Mouse (Mus musculus) retina, embryonic 14.5 days (tissue): ENCODE data around the gene Syt14.
A peak's percentile ranks its signal among the peaks of the same experiment; 100 is the strongest.

ENCODE experiments used
- DNase-seq: peaks from one replicate; pipeline ENCODE4 v3.0.0-alpha.2; 2015; ENCODE audit warnings: low spot score

Gene Syt14

DNA sequence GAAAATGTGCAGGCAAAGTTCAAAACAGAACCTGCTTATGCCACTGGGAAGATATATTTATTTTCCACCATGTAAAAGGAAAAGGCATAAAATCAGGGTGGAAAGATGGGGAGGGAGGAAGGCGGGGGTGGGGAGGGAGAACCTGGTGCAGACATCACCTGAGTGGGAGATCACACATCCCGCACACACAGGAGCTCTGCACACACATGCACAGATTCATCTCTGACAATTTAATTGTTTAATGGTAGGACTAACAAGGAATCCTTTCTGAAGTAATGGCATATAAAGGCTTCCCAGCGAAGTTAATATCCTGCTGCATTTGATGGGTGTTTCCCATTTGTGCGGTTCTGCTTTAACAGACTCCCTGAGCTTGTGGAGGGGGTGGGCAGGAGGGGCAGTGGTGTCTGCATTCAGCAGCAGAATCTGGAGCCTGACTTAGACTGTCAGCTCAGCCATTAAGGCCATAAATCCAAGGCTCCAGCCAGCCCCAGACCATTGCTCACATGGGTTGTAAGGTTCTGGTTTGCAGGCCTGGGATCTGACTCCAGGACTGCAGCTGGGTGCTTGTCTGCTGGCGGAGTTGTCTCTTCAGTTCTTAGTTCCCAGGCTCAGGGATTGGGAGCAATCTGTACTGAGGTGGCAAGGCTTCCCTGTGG is 174.1 kb downstream of the Syt14 start:
- DNase-seq = no peak

DNA sequence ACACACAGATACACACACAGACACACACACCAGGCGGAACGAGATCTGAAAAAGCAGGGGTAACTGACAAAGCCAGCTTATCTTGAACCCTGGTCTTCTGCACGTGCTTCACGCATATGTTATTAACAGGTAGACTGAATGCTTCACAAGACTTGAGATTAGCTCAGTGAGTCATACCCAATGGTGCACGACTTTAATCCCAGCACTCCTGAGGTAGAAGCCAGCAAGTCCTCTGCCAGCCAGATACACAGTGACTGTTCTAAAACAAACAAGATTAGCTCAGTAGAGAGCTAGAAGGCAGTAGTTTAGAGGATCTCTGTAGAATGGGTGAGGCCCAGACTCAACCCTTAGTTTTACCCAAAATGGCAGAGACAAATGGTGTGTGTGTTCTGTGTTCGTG is 175.3 kb downstream of the Syt14 start:
- no peak for DNase-seq

DNA sequence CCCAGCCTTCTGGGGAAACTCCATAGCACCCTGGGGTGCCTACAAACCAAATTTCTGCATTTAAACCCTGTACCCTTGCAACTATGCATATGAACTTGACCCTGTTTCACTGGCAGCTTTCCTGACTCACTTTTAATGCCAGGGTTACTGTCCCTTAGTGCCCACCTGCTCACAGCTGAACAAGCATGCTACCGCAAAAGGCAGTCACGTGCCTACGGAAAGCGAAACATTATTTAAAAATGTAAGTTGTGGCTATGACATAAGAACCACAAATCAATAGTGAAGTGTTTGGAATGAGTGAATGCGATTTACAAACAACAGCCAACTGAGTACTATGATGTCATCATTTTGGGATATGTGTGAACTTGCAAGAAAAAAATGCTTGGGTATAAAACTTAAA is 178.0 kb downstream of the Syt14 start:
- no peak for DNase-seq

DNA sequence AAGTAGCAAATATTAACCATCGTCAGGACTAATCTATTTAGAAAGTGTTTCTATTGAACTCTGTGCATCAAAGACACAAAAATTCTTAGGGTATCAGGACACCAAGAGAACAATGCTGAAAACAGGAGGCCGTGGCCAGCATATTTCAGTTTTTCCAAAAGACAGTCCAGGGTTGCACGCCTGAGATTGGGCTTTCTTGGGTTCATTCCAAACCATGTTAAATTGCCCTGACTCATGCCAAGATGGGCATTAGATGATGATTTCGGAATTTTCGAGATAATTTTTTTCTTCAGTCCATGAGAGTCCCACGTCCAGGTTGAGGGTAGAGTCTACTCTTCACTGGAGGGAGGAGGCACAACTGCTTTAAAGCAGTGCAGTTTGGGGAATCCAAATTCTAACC is 178.6 kb downstream of the Syt14 start:
- no peak for DNase-seq

DNA sequence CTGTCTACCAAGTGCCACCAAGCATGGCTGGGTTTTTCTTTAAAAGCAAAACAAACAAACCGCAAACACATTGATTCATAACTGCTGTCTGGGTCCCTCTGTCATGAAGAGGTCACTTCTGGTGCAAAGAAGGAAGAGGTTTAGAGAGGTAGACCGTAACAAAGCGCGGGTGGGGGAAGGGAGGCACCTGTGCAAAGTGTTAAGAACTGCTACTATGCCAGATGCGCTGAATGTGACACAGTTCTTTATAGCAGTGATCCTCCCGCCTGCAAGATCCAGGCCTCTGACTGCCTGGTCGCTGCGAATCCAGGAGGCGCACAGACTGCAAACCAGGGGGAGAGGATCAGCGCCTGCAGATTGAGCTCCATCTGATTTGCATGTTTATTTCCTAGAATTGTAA is 179.2 kb downstream of the Syt14 start:
- peak; percentile 43 for DNase-seq

DNA sequence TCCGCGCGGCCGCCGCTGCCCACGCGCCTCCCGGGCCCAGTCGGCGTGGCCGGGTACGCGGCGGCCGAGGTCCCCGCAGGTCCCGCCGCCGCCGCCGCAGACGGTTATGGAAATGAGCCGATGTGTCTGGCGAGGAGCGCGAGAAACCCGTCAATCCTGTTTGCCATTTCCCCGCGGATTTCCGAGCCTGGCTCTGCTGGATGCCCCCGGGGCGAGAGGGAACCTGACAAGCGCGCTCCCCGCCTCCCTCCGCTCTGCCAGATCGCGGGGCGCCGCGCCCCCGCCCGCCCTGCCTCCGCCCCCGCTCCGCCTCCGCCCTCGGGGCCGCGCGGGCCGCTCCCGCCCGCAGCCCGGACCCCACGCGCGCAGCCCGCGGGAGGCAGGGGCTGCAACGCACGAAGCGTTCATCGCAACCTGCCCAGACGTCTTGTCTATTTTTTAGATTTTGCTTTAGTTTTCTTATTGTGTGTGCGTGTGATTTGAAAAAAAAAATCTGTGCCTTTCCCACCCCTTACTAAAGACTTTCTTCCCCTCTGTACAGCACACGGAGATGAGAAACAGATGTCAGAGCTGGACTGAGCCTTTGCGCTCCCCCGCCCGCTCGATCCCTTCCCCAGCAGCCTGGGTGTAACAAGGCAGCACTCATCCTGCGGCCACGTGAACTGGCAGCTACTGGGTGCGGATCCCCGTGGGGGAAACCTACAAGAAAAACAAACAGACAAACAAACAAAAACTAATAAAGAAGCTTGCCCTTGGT is 179.9 kb downstream of the Syt14 start, which contains the start of gene Sertad4:
Gene Sertad4 (minus strand): TSS at position 283 of the 757 bp plus-strand sequence.
- DNase-seq = peak; percentile 74

DNA sequence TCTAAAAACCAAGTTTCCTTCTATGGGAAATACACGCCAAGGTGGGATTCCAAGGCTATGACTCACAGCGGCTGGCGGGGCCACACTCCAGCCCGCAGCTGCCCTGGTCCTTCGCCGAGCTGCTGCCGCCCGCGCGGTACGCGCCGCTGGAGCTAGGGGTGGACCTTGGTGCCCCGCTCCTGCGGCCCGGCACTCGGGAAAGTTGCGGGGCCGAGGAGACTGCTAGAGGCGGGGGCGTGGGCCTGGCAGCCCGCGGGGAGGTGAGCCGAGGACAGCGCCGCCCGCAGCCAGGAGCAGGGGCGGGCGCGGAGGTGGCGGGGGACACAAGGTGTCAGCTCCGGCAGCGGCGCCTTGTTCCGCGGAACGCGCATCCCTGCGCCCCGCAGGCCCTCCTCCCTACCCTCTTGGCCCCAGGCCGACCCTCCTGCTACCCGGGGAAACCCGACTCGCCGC is 180.7 kb downstream of the Syt14 start:
- peak; percentile 54 for DNase-seq

DNA sequence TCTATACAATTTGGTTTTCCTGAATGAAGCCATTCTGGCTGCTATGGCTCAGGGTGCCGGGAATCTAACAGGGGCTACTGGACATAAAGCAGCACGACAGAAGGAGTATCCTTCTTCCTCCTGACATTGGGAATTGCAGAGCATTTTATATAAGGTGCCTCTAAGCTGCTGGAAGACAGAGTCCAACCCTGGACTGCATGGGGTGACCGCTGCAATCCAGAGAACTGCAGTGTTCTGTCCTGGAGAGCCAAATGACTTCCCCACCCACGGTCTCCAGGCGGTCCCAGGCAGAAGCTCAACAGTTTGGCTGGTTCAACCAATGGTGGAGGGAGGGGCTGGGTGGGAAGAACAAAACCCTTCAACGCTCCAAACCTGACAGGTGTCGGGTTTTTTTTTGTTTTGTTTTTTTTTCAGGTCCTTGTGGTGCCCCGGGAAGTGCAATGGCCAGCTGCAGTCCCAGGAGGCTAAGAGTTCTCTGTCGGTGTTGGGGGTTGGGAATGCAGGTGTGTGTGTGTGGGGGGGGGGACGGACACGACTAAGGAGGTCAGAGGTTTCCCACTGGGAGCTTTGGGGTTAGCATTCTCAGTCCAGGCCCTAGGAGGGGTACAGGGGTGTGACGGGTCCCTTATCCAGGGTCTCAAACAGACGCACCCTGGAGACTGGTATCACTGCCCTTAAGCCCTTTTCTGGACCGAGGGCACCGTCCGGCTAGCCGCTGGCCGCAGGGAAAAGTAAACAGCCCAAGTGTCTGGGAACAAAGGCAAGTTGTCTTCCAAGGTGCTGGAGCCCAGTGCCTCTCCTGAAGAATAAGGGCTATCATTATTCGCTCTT is 181.4 kb downstream of the Syt14 start:
- DNase-seq = no peak

DNA sequence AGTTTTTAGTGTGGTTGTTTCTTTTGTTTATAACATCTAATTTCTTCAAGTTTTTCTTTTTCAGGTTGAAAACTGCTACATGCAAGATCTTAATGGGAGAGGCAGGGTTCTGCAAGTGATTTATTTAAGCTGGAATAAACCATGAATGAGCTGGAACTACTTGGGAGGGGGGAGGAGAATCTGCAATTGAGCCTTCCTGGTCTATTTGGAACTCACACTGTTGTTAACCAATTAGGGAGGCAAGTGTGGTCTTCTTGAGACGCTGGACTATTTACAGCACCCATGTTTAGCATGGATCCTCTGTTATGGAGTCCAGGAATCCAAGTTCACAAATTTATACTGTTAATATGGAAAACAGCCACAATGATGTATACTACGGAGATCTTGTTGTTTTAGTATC is 182.1 kb downstream of the Syt14 start:
- no peak for DNase-seq

DNA sequence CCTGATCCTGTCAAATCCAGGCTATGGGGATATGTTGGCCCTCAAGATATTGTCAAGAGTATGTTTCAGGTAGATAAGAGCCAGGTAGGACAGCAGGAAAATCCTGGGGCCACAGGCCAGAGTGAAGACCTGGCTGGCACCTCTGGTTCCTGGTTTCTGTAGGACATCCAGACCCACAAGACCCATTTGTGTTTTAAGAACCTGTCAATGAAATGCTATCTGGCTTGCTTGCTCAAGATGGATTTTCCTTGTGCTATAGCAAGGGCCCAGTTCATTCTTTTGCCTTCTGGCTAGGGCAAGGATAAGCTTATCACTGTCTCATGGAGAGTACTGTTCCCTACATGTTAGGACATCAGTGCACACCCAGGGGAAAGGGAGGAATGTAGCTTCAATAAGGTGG is 183.5 kb downstream of the Syt14 start:
- no peak for DNase-seq

DNA sequence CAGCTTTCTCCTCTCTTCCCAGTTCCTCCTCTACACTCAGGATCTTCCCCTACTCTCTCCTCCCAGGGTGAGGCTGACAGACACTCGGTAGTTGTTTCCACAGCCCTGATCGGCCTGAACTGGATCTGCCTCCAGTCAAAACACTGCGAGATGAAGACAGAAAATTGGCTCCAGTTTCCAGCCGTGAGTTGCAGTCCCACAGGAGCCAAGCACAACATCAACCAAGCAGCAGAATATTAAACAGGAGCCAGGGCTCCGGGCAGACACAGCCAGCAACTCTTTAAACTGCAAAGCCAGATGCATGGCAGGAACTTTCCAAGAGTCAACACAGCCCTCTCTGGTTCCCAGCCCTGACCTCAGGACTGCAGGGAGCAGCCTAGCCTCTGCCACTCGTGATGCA is 183.9 kb downstream of the Syt14 start:
- DNase-seq = no peak

DNA sequence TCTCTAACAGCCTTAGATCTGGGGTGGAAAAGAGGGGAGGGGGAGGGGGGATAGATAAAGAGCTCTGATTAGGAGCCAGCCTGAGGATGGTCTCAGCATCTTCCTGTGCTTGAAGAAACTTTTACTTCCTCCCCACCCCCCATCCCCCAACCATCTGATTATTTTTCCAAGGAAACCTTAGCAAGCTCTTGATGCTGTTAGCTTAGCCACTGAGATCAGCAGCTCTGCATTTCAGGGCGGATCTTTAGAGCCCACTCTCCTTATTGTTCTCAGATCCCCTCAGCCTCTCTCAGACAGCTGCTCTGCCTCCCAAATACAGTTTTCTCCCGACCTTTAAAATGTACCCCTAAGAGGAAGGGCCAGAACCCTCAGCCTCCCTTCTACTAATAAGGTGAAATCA is 184.4 kb downstream of the Syt14 start:
- no peak for DNase-seq

DNA sequence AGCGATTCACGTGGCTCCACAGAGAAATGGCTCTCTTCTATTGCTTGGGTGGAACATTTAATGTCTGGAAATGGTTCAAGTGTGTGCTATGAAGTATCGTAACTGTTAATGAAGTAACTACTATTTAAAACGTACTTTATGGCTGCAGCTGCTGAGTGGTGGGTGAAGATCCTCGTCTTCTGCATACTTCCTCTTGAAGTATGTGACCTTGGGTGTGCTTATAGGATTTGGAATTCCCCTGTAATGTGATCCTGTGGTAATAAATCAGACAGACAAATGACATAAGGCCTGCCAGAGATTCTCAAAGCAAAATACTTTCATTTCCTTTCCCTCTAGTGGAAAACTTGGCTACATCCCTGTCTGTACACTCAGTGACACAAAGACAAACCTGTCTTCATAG is 186.0 kb downstream of the Syt14 start:
- no peak for DNase-seq

DNA sequence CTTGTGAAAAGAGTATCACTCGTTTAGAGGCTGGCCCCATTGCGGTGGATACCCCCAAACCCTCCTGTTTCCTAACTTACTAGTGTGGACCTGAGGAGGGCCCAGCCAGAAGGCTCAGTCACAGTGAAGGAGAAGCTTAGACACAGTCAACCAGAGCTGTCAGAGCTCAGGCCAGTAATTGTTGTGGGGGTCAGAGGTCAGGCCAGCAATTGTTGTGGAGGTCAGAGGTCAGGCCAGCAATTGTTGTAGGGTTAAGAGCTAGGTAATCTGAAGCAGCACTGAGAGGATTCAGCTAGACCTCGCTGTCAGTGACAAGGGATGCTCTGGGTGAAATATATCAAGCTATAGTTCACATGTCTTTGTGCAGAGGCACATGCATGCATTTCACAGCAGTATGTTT is 188.3 kb downstream of the Syt14 start:
- DNase-seq = no peak
